Mouse (Mus musculus) embryonic facial prominence, embryonic 15.5 days (tissue): ENCODE data around the gene Atad3a. TPM values are rescaled to one million over a fixed set of nuclear protein-coding genes. Genes with fewer than 3 reads are reported as not detected.
A peak's percentile ranks its signal among the peaks of the same experiment; 100 is the strongest.

ENCODE experiments used
- ATAC-seq: fragments of 200-750 bp; cut with Nextera tagmentation; 2 replicates; pipeline ENCODE4 v1.8.0; 2017; ENCODE audit warnings: low read depth, moderate TSS enrichment; ENCODE audit not compliant: insufficient number of reproducible peaks, low FRiP score, low TSS enrichment
- H3K27ac ChIP-seq: fragments of 300-500 bp; sonication (generic); replicated peaks from 2 replicates; pipeline ENCODE4 v1.5.1; 2015; ENCODE audit warnings: mild to moderate bottlenecking, inconsistent platforms
- H3K27me3 ChIP-seq: fragments of 300-500 bp; sonication (generic); 2 replicates; pipeline ENCODE4 v1.6.1; 2015; ENCODE audit warnings: inconsistent platforms
- H3K36me3 ChIP-seq: fragments of 300-500 bp; sonication (generic); 2 replicates; pipeline ENCODE4 v1.6.1; 2015; ENCODE audit warnings: mild to moderate bottlenecking, inconsistent platforms
- H3K4me1 ChIP-seq: fragments of 300-500 bp; sonication (generic); 2 replicates; pipeline ENCODE4 v1.6.1; 2015; ENCODE audit warnings: inconsistent platforms
- H3K4me2 ChIP-seq: fragments of 300-500 bp; sonication (generic); replicated peaks from 2 replicates; pipeline ENCODE4 v1.6.1; 2015; ENCODE audit warnings: mild to moderate bottlenecking, inconsistent platforms
- H3K4me3 ChIP-seq: fragments of 300-500 bp; sonication (generic); replicated peaks from 2 replicates; pipeline ENCODE4 v1.5.1; 2015; ENCODE audit warnings: mild to moderate bottlenecking, inconsistent platforms
- H3K9ac ChIP-seq: fragments of 300-500 bp; sonication (generic); 2 replicates; pipeline ENCODE4 v1.6.1; 2015; ENCODE audit warnings: inconsistent platforms
- H3K9me3 ChIP-seq: fragments of 300-500 bp; sonication (generic); replicated peaks from 2 replicates; pipeline ENCODE4 v1.6.1; 2016; ENCODE audit warnings: inconsistent platforms
- WGBS: fragments of 180-500 bp; shearing (Covaris S2); methylation state at CpG from one replicate; pipeline ENCODE4 v1.1.7; 2015; 5-methylcytosine and 5-hydroxymethylcytosine counted together
- polyA plus RNA-seq: library from polyadenylated mRNA; unstranded; fragments of >200 nt; fragmentation: Nextera tagmentation; extraction: Ambion mirVana; gene quantifications from 2 replicates; pipeline ENCODE4 v1.2.1, GENCODE M21; 2015

The Atad3a gene
- polyA plus RNA-seq, 1 experiment from 2014 or later, result 89.9 TPM

GRCm38 (mm10) chr4:155735788-155736187, 25.1 kb downstream of the Atad3a start:
- H3K4me2 ChIP-seq, result peak overlapping the region; percentile 84
- H3K36me3 ChIP-seq, result peaks cover 41% of the 10 kb centered on the region
- H3K27ac ChIP-seq, result peak overlapping the region; percentile 6; the same call in 1 of the 2 replicates
- H3K4me1 ChIP-seq, result peaks cover 34% of the 10 kb centered on the region
- H3K9ac ChIP-seq, result peak overlapping the region; percentile 78
- no peak for ATAC-seq
- 65% methylated on average over 5 of the region's 5 CpGs for WGBS
- no peaks in the 10 kb centered on the region for H3K9me3 ChIP-seq
- no peaks in the 10 kb centered on the region for H3K27me3 ChIP-seq
- H3K4me3 ChIP-seq, result peak overlapping the region; percentile 87

GRCm38 (mm10) chr4:155734951-155735702, 25.8 kb downstream of the Atad3a start:
- no peaks in the 10 kb centered on the region for H3K9me3 ChIP-seq
- 1% methylated on average over 70 of the region's 79 CpGs for WGBS
- H3K4me2 ChIP-seq, result peak overlapping the region; percentile 84
- peaks cover 34% of the 10 kb centered on the region for H3K4me1 ChIP-seq
- peaks cover 34% of the 10 kb centered on the region for H3K36me3 ChIP-seq
- H3K4me3 ChIP-seq, result peak overlapping the region; percentile 87
- H3K9ac ChIP-seq, result peak overlapping the region; percentile 78
- ATAC-seq, result peak; percentile 74
- H3K27me3 ChIP-seq, result no peaks in the 10 kb centered on the region
- H3K27ac ChIP-seq, result peak overlapping the region; percentile 92

GRCm38 (mm10) chr4:155734350-155734941, 26.4 kb downstream of the Atad3a start, which contains the start of gene Tmem240:
Gene Tmem240, plus strand, starts transcription at chr4:155734800.
- peak within 1 kb of the TSS; percentile 92 for H3K27ac ChIP-seq
- peaks cover 33% of the 10 kb centered on the region for H3K36me3 ChIP-seq

DNA sequence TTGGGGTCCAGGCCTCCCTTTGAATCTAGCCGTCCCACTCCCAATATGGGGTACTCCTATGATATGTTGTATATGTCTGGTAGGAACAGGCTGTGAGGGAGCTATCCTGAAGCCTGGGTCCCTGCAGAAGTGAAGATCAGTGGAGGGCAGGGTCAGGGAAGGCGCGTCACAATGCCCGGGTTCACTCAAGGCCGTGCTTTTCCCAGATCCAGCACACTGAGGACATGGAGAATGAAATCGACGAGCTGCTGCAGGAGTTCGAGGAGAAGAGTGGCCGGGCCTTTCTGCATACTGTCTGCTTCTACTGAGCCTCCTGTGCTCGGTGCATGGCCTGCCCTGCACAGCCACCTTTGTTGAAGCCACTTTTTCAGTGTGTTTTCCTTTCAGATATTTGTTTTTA, 27.6 kb downstream of the Atad3a start:
- Histone ChIP-seq H3K27ac (peak overlapping the region; percentile 92; the same call in 1 of the 2 replicates), H3K4me2 (peak overlapping the region; percentile 84), H3K4me3 (no peak overlapping the region), H3K36me3 (peaks cover 33% of the 10 kb centered on the region), H3K4me1 (peaks cover 29% of the 10 kb centered on the region), H3K9ac (0 out of 2 replicates have a peak overlapping the region, but pooled peaks have one; percentile 2), H3K27me3 (no peaks in the 10 kb centered on the region), H3K9me3 (no peaks in the 10 kb centered on the region)
- no peak for ATAC-seq
- WGBS, result 86% methylated on average over 10 of the region's 10 CpGs

More at GRCm38 (mm10) chr4:155734350-155734941, 26.4 kb downstream of the Atad3a start, which contains the start of gene Tmem240:
- peak; percentile 92 for ATAC-seq
- Histone ChIP-seq H3K4me3 (peak within 1 kb of the TSS; percentile 87), H3K9ac (peak within 1 kb of the TSS; percentile 78), H3K27me3 (no peaks in the 10 kb centered on the region), H3K9me3 (no peaks in the 10 kb centered on the region), H3K4me1 (peaks cover 34% of the 10 kb centered on the region), H3K4me2 (peak within 1 kb of the TSS; percentile 84)
- under 1% methylated on average over 26 of the region's 35 CpGs for WGBS

DNA sequence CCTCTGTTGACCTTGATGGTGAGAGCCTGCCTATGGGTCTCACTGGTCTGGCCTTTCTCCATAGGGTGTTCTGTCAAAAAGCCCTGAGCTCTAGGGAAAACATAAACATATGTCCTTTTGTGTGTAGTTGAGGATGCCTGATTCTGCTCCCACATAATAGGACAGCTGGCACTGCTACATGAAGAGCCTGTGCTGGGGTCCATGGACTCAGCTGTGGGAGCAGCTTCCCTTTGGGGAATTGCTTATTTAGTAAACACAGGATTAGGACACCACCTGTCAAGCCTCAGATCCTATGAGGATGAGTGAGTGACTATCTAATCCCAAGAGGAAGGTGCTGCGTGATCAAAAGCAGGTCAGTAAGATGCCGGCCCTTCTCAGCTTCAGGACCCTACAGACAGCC, 32.9 kb downstream of the Atad3a start:
- no peak overlapping the region for H3K4me2 ChIP-seq
- H3K9ac ChIP-seq, result no peak overlapping the region
- H3K9me3 ChIP-seq, result no peaks in the 10 kb centered on the region
- 84% methylated on average over 2 of the region's 2 CpGs for WGBS
- H3K4me3 ChIP-seq, result no peak overlapping the region
- ATAC-seq, result no peak
- no peaks in the 10 kb centered on the region for H3K27me3 ChIP-seq
- no peak overlapping the region for H3K27ac ChIP-seq
- 0 out of 2 replicates have a peak, but pooled peaks cover 1% of the 10 kb centered on the region for H3K4me1 ChIP-seq
- peaks cover 29% of the 10 kb centered on the region for H3K36me3 ChIP-seq

DNA sequence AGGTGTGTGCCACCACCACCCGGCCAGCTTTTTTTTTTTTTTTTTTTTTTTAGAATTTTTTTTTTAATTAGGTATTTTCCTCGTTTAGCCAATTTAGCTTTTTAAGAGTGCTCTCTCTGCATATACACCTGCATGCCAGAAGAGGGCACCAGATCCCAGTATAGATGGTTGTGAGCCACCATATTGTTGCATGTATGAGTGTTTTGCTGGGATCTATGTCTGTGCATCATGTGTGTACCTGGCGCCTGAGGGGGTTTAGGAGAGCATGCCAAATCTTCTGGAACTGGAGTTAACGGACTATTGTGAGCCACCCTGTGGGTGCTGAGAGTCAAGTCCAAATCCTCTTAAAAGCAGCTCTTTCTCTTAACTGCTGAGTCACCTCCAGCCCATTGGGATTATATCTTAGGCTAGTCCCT, 39.2 kb downstream of the Atad3a start:
- H3K9ac ChIP-seq, result no peak overlapping the region
- H3K27ac ChIP-seq, result no peak overlapping the region
- H3K4me3 ChIP-seq, result no peak overlapping the region
- no peaks in the 10 kb centered on the region for H3K9me3 ChIP-seq
- 57% methylated on average over 4 of the region's 4 CpGs for WGBS
- no peaks in the 10 kb centered on the region for H3K27me3 ChIP-seq
- no peak for ATAC-seq
- H3K4me1 ChIP-seq, result no peaks in the 10 kb centered on the region
- peaks cover 32% of the 10 kb centered on the region for H3K36me3 ChIP-seq
- H3K4me2 ChIP-seq, result no peak overlapping the region

DNA sequence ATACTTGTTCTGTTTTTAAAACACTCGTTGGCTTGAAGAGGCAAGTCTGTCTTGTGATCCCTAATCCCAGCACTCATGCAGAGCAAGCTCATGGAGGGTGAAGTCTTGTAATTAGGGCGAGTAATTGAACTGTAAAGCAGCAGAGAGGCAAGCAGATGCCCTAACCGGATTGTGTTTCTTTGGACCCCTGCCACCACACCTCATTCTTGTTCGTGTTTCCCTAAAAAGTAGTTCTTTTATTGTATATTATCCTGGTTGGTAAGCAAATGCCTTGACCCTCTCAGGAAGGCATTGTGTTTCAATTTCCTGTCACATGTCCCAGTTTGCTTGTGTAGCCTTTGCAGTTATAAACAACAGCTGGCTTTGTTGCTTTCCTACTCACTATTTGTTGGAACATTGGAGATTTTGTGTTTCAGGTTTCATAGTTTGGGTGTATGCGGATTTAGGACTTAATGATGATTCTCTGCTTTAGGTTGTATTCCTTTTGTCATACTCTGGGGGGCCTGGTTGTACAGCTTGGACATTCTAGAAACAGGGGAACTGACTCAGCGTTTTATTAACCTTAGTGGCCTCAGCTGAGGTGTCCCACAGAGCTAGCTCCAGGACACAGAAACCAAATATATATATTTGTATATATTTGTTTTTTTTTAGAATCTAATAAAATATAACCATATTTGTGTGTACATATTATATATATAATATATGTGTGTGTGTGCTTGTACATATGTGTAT, 50.2 kb downstream of the Atad3a start:
- Histone ChIP-seq H3K4me3 (no peak overlapping the region), H3K27me3 (no peaks in the 10 kb centered on the region), H3K9me3 (no peaks in the 10 kb centered on the region), H3K36me3 (peaks cover 9% of the 10 kb centered on the region), H3K4me1 (peaks cover 24% of the 10 kb centered on the region), H3K27ac (peak overlapping the region; percentile 29; the same call in 1 of the 2 replicates), H3K9ac (no peak overlapping the region), H3K4me2 (no peak overlapping the region)
- 40% methylated on average over 6 of the region's 6 CpGs for WGBS
- ATAC-seq, result no peak

DNA sequence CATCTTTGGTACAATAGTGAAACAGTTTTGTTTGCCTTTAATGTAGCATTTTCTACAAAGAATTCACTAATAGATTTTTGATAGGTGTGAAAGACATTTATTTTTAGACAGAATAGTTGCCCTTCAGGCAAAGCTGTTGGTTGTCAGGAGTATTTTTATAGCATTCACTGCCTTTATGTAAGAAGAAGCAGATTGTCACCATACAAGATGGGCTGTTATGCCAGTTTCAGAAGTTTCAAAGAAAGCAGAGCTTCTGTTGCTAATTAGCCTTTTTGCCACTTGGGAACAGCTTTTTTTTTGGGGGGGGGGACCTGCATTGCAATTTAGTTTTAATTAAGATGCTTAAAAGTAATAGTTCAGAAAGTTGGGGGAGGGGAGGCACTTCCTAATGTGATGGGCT, 51.9 kb downstream of the Atad3a start:
- no peak overlapping the region for H3K4me2 ChIP-seq
- H3K27ac ChIP-seq, result no peak overlapping the region
- ATAC-seq, result no peak
- H3K9ac ChIP-seq, result no peak overlapping the region
- peaks cover 27% of the 10 kb centered on the region for H3K4me1 ChIP-seq
- H3K27me3 ChIP-seq, result no peaks in the 10 kb centered on the region
- H3K4me3 ChIP-seq, result no peak overlapping the region
- no peaks in the 10 kb centered on the region for H3K36me3 ChIP-seq
- H3K9me3 ChIP-seq, result no peaks in the 10 kb centered on the region

DNA sequence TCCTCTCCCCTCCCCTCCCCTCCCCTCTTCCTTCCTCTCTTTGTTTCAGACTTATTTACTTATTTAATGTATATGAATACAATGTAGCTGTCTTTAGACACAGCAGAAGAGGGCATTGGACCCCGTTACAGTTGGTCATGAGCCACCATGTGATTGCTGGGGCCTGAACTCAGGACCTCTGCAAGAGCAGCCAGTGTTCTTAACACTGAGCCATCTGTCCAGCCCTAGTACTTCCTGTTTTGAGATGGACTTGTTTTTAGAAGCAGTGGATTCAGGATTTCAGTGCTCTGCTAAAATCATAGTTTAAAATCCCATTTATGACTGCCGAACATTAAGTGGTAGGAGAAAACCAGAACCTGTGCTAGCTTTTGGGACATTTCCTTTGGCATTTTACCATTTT, 52.3 kb downstream of the Atad3a start:
- H3K4me1 ChIP-seq, result peaks cover 27% of the 10 kb centered on the region
- H3K9ac ChIP-seq, result no peak overlapping the region
- no peaks in the 10 kb centered on the region for H3K36me3 ChIP-seq
- no peaks in the 10 kb centered on the region for H3K9me3 ChIP-seq
- 79% methylated on average over 2 of the region's 2 CpGs for WGBS
- H3K27me3 ChIP-seq, result no peaks in the 10 kb centered on the region
- no peak for ATAC-seq
- no peak overlapping the region for H3K27ac ChIP-seq
- H3K4me3 ChIP-seq, result no peak overlapping the region
- H3K4me2 ChIP-seq, result no peak overlapping the region

DNA sequence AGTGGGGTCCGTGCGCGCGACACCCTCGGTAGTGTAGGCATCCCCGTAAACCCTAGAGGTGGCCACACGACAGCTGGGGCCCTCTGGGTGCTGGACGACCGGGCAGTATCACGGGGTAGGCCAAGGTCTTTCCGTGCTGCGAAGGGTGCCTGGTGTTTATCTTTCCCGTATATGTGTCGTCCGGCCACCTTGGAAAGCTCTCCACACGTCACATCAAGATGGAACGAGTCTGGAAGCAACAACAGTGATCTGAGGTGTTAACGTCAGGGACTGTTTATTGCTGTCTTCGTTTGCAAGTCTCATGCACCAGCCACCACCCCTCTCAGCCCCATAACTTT, 55.3 kb downstream of the Atad3a start:
- no peaks in the 10 kb centered on the region for H3K9me3 ChIP-seq
- WGBS, result under 1% methylated on average over 19 of the region's 19 CpGs
- H3K9ac ChIP-seq, result peak overlapping the region; percentile 69
- peaks cover 24% of the 10 kb centered on the region for H3K4me1 ChIP-seq
- H3K27ac ChIP-seq, result peak overlapping the region; percentile 98
- peak overlapping the region; percentile 74 for H3K4me3 ChIP-seq
- ATAC-seq, result no peak; the same call in none of the 2 replicates
- no peaks in the 10 kb centered on the region for H3K36me3 ChIP-seq
- H3K27me3 ChIP-seq, result no peaks in the 10 kb centered on the region
- H3K4me2 ChIP-seq, result peak overlapping the region; percentile 70
